Mouse (Mus musculus): ENCODE measurements around the gene Klrb1. TPM values are rescaled to one million over a fixed set of nuclear protein-coding genes. Genes with fewer than 3 reads are reported as not detected.
"Not testable (repeated sequence)": the region's sequence is repeated elsewhere in the genome, so short reads cannot be mapped to it uniquely, and the experiment has no call there.

The Klrb1 gene
- polyA plus RNA-seq, 1 experiment from 2014 or later = not detected

- no peak for DNase-seq (ENCODE audit: low spot score)
- Histone ChIP-seq H3K36me3 (ENCODE audit: control insufficient read depth, insufficient read depth, low read length) (no peaks in the 10 kb centered on the region), H3K4me1 (replicated peaks; ENCODE audit: control insufficient read depth, insufficient read depth, low read length) (no peaks in the 10 kb centered on the region), H3K9me3 (ENCODE audit: control insufficient read depth, low read length) (no peaks in the 10 kb centered on the region), H3K27ac (ENCODE audit: low read depth, low read length) (no peak overlapping the region), H3K9ac (ENCODE audit: low read length) (peak overlapping the region; percentile 39; the same call in 1 of the 2 replicates), H3K4me2 (ENCODE audit: low read depth, low read length, severe bottlenecking) (peak overlapping the region; percentile 46; the same call in 1 of the 2 replicates), H3K4me3 (ENCODE audit: low read depth, low read length) (peak overlapping the region; percentile 57), H3K27me3 (ENCODE audit: control insufficient read depth, insufficient read depth, low read length) (no peaks in the 10 kb centered on the region)
- ATAC-seq (replicated peaks; ENCODE audit: low FRiP score) = no peak
- 40% methylated on average over 5 of the region's 5 CpGs for WGBS
Observed at GRCm38 (mm10) chr6:128761144-128761540, 38.3 kb upstream of the Klrb1 start.

- H3K27me3 ChIP-seq (ENCODE audit: control insufficient read depth, insufficient read depth, low read length); H3K9me3 ChIP-seq (ENCODE audit: control insufficient read depth, low read length); H3K4me1 ChIP-seq (replicated peaks; ENCODE audit: control insufficient read depth, insufficient read depth, low read length); H3K27ac ChIP-seq (ENCODE audit: low read depth, low read length); H3K36me3 ChIP-seq (ENCODE audit: control insufficient read depth, insufficient read depth, low read length): not testable (repeated sequence)
- Histone ChIP-seq H3K4me3 (ENCODE audit: low read depth, low read length) (peak overlapping the region; percentile 57), H3K4me2 (ENCODE audit: low read depth, low read length, severe bottlenecking) (peak overlapping the region; percentile 46; the same call in 1 of the 2 replicates), H3K9ac (ENCODE audit: low read length) (peak overlapping the region; percentile 55)
- DNase-seq (ENCODE audit: low spot score) = peak; percentile 93
- under 1% methylated on average over 43 of the region's 44 CpGs for whole genome bisulfite sequencing
- ATAC-seq (replicated peaks; ENCODE audit: low FRiP score) = peak; percentile 69
Observed at GRCm38 (mm10) chr6:128760416-128761143, 37.7 kb upstream of the Klrb1 start.

- peak overlapping the region; percentile 57 for H3K4me3 ChIP-seq (ENCODE audit: low read depth, low read length)
- DNase-seq (ENCODE audit: low spot score) = peak; percentile 92
- H3K9ac ChIP-seq (ENCODE audit: low read length) = peak overlapping the region; percentile 55
- ATAC-seq (replicated peaks; ENCODE audit: low FRiP score) = peak; percentile 48
- not testable (repeated sequence) for H3K36me3 ChIP-seq (ENCODE audit: control insufficient read depth, insufficient read depth, low read length); H3K27me3 ChIP-seq (ENCODE audit: control insufficient read depth, insufficient read depth, low read length); H3K27ac ChIP-seq (ENCODE audit: low read depth, low read length); H3K4me1 ChIP-seq (replicated peaks; ENCODE audit: control insufficient read depth, insufficient read depth, low read length); H3K9me3 ChIP-seq (ENCODE audit: control insufficient read depth, low read length)
- H3K4me2 ChIP-seq (ENCODE audit: low read depth, low read length, severe bottlenecking) = peak overlapping the region; percentile 31; the same call in 1 of the 2 replicates
- under 1% methylated on average over 22 of the region's 22 CpGs for WGBS
Observed at GRCm38 (mm10) chr6:128760016-128760415, 37.2 kb upstream of the Klrb1 start.

- Histone ChIP-seq H3K4me3 (ENCODE audit: low read depth, low read length) (peak overlapping the region; percentile 57; the same call in 1 of the 2 replicates), H3K9ac (ENCODE audit: low read length) (no peak overlapping the region), H3K4me2 (ENCODE audit: low read depth, low read length, severe bottlenecking) (no peak overlapping the region), H3K9me3 (ENCODE audit: control insufficient read depth, low read length) (no peaks in the 10 kb centered on the region), H3K27me3 (ENCODE audit: control insufficient read depth, insufficient read depth, low read length) (no peaks in the 10 kb centered on the region), H3K27ac (ENCODE audit: low read depth, low read length) (no peak overlapping the region), H3K4me1 (replicated peaks; ENCODE audit: control insufficient read depth, insufficient read depth, low read length) (no peaks in the 10 kb centered on the region), H3K36me3 (ENCODE audit: control insufficient read depth, insufficient read depth, low read length) (no peaks in the 10 kb centered on the region)
- 79% methylated on average over 5 of the region's 5 CpGs for WGBS
- ATAC-seq (replicated peaks; ENCODE audit: low FRiP score) = no peak
- no peak for DNase-seq (ENCODE audit: low spot score)
Observed at GRCm38 (mm10) chr6:128759221-128759950, 36.5 kb upstream of the Klrb1 start.

GRCm38 (mm10) chr6:128755402-128755763, 32.5 kb upstream of the Klrb1 start:
- H3K4me1 ChIP-seq (replicated peaks; ENCODE audit: control insufficient read depth, insufficient read depth, low read length); H3K9ac ChIP-seq (ENCODE audit: low read length); H3K9me3 ChIP-seq (ENCODE audit: control insufficient read depth, low read length); H3K27ac ChIP-seq (ENCODE audit: low read depth, low read length); H3K36me3 ChIP-seq (ENCODE audit: control insufficient read depth, insufficient read depth, low read length); ATAC-seq (replicated peaks; ENCODE audit: low FRiP score); H3K4me2 ChIP-seq (ENCODE audit: low read depth, low read length, severe bottlenecking); DNase-seq (ENCODE audit: low spot score); H3K27me3 ChIP-seq (ENCODE audit: control insufficient read depth, insufficient read depth, low read length); H3K4me3 ChIP-seq (ENCODE audit: low read depth, low read length): not testable (repeated sequence)
- WGBS = 83% methylated on average over 4 of the region's 4 CpGs

- ATAC-seq (replicated peaks; ENCODE audit: low FRiP score); H3K4me3 ChIP-seq (ENCODE audit: low read depth, low read length); H3K4me2 ChIP-seq (ENCODE audit: low read depth, low read length, severe bottlenecking); H3K9ac ChIP-seq (ENCODE audit: low read length); H3K9me3 ChIP-seq (ENCODE audit: control insufficient read depth, low read length); H3K27me3 ChIP-seq (ENCODE audit: control insufficient read depth, insufficient read depth, low read length); H3K36me3 ChIP-seq (ENCODE audit: control insufficient read depth, insufficient read depth, low read length); H3K27ac ChIP-seq (ENCODE audit: low read depth, low read length); DNase-seq (ENCODE audit: low spot score); H3K4me1 ChIP-seq (replicated peaks; ENCODE audit: control insufficient read depth, insufficient read depth, low read length): not testable (repeated sequence)
- WGBS = 86% methylated on average over 12 of the region's 12 CpGs
Observed at GRCm38 (mm10) chr6:128754748-128755401, 32.0 kb upstream of the Klrb1 start.

- H3K4me1 ChIP-seq (replicated peaks; ENCODE audit: control insufficient read depth, insufficient read depth, low read length); H3K27ac ChIP-seq (ENCODE audit: low read depth, low read length); H3K36me3 ChIP-seq (ENCODE audit: control insufficient read depth, insufficient read depth, low read length); H3K4me3 ChIP-seq (ENCODE audit: low read depth, low read length); H3K27me3 ChIP-seq (ENCODE audit: control insufficient read depth, insufficient read depth, low read length); H3K9me3 ChIP-seq (ENCODE audit: control insufficient read depth, low read length); DNase-seq (ENCODE audit: low spot score); H3K9ac ChIP-seq (ENCODE audit: low read length): not testable (repeated sequence)
- 0 out of 2 replicates have a peak overlapping the region, but pooled peaks have one; percentile 8 for H3K4me2 ChIP-seq (ENCODE audit: low read depth, low read length, severe bottlenecking)
- 39% methylated on average over 10 of the region's 10 CpGs for WGBS
- ATAC-seq (replicated peaks; ENCODE audit: low FRiP score) = peak; percentile 68
Observed at GRCm38 (mm10) chr6:128754265-128754664, 31.4 kb upstream of the Klrb1 start.

- not testable (repeated sequence) for H3K36me3 ChIP-seq (ENCODE audit: control insufficient read depth, insufficient read depth, low read length); H3K4me2 ChIP-seq (ENCODE audit: low read depth, low read length, severe bottlenecking); H3K27ac ChIP-seq (ENCODE audit: low read depth, low read length); H3K4me3 ChIP-seq (ENCODE audit: low read depth, low read length); H3K27me3 ChIP-seq (ENCODE audit: control insufficient read depth, insufficient read depth, low read length); H3K4me1 ChIP-seq (replicated peaks; ENCODE audit: control insufficient read depth, insufficient read depth, low read length); H3K9me3 ChIP-seq (ENCODE audit: control insufficient read depth, low read length); H3K9ac ChIP-seq (ENCODE audit: low read length)
- 47% methylated on average over 7 of the region's 8 CpGs for WGBS
- DNase-seq (ENCODE audit: low spot score) (peak; percentile 80), ATAC-seq (replicated peaks; ENCODE audit: low FRiP score) (peak; percentile 96)
Observed at GRCm38 (mm10) chr6:128753610-128754224, 30.9 kb upstream of the Klrb1 start.
